Mouse (Mus musculus) spleen, adult 2 months (tissue): ENCODE results near the gene Got1.

Experiments used
- CTCF ChIP-seq: fragments of 200-500 bp; IDR thresholded peaks from 2 replicates; pipeline ENCODE4 v1.5.1; 2011; ENCODE audit warnings: mild to moderate bottlenecking, inconsistent platforms; ENCODE audit not compliant: insufficient read depth, insufficient read length, insufficient replicate concordance; ENCODE audit errors: extremely low read depth
- POLR2A ChIP-seq: fragments of 200-500 bp; IDR thresholded peaks from 2 replicates; pipeline ENCODE4 v1.6.1; 2011; ENCODE audit warnings: low read depth, low read length, inconsistent platforms

GRCm38 (mm10) chr19:43517320-43517719, 7.1 kb downstream of the Got1 start:
- TF ChIP-seq POLR2A (no peak), CTCF (no peak)
